Mouse (Mus musculus) MEL (cell line): ENCODE results near the gene Acsl5. TPM values are rescaled to one million over a fixed set of nuclear protein-coding genes. Genes with fewer than 3 reads are reported as not detected.
A peak's percentile ranks its signal among the peaks of the same experiment; 100 is the strongest.

Source experiments
- DNase-seq: peaks from one replicate; pipeline ENCODE4 v3.0.0; 2011; ENCODE audit warnings: low read depth, low spot score
- H3K27ac ChIP-seq: 2 replicates; pipeline ENCODE4 v1.5.1; 2012; ENCODE audit warnings: low read depth, mild to moderate bottlenecking, control low read depth, low read length, moderate library complexity; ENCODE audit not compliant: control insufficient read depth
- H3K27me3 ChIP-seq, 2 experiments: fragments of 150-350 bp in 1 of 2; sonication (generic) in 1 of 2; 2 replicates each; pipeline ENCODE4 v1.6.1; 2012; ENCODE audit warnings: low read length in 2 of 2, mild to moderate bottlenecking in 2 of 2, improper control_type of control experiment in 1 of 2, moderate library complexity in 1 of 2; ENCODE audit not compliant: insufficient read depth in 2 of 2, control insufficient read depth in 1 of 2
- H3K36me3 ChIP-seq, 2 experiments: 2 replicates each; pipeline ENCODE4 v1.6.1; 2012 to 2014; ENCODE audit warnings: low read length in 2 of 2, improper control_type of control experiment in 1 of 2, inconsistent platforms in 1 of 2, mild to moderate bottlenecking in 1 of 2; ENCODE audit not compliant: insufficient read depth in 2 of 2, control insufficient read depth in 1 of 2
- H3K4me1 ChIP-seq, 2 experiments: fragments of 150-350 bp in 1 of 2; sonication (generic) in 1 of 2; 2 replicates each; pipeline ENCODE4 v1.6.1; 2012; ENCODE audit warnings: low read length in 2 of 2, improper control_type of control experiment in 1 of 2, mild to moderate bottlenecking in 1 of 2; ENCODE audit not compliant: insufficient read depth in 2 of 2, control insufficient read depth in 1 of 2
- H3K4me3 ChIP-seq, 2 experiments: fragments of 150-350 bp in 1 of 2; sonication (generic) in 1 of 2; 2 replicates each; pipeline ENCODE4 v1.5.1; 2012; ENCODE audit warnings: low read depth in 2 of 2, low read length in 2 of 2, mild to moderate bottlenecking in 2 of 2, moderate library complexity in 2 of 2, control low read depth in 1 of 2, improper control_type of control experiment in 1 of 2; ENCODE audit not compliant: control insufficient read depth in 1 of 2, insufficient read depth in 1 of 2
- H3K79me2 ChIP-seq: 2 replicates; pipeline ENCODE4 v1.6.1; 2012; ENCODE audit warnings: mild to moderate bottlenecking, low read length, moderate library complexity; ENCODE audit not compliant: control insufficient read depth, poor library complexity, insufficient read depth
- H3K9ac ChIP-seq: 2 replicates; pipeline ENCODE4 v1.6.1; 2012; ENCODE audit warnings: low read depth, mild to moderate bottlenecking, control low read depth, low read length, moderate library complexity; ENCODE audit not compliant: control insufficient read depth, poor library complexity, severe bottlenecking
- H3K9me3 ChIP-seq: fragments of 150-350 bp; sonication (generic); replicated peaks from 2 replicates; pipeline ENCODE4 v1.6.1; 2012; ENCODE audit warnings: mild to moderate bottlenecking, low read length, improper control_type of control experiment, moderate library complexity; ENCODE audit not compliant: insufficient read depth
- BHLHE40 ChIP-seq: IDR thresholded peaks from 2 replicates; pipeline ENCODE4 v1.6.1; 2012; ENCODE audit warnings: low read depth, mild to moderate bottlenecking, inconsistent platforms, low read length, improper control_type of control experiment, borderline replicate concordance
- CHD1 ChIP-seq: IDR thresholded peaks from 2 replicates; pipeline ENCODE4 v1.6.1; 2012; ENCODE audit warnings: low read depth, mild to moderate bottlenecking, inconsistent platforms, low read length, improper control_type of control experiment
- CHD2 ChIP-seq: IDR thresholded peaks from 2 replicates; pipeline ENCODE4 v1.6.1; 2011; ENCODE audit warnings: low read length, improper control_type of control experiment
- E2F4 ChIP-seq: IDR thresholded peaks from 2 replicates; pipeline ENCODE4 v1.6.1; 2011; ENCODE audit warnings: low read depth, low read length, improper control_type of control experiment, borderline replicate concordance
- ELF1 ChIP-seq: IDR thresholded peaks from 2 replicates; pipeline ENCODE4 v1.6.1; 2014; ENCODE audit warnings: low read depth, mild to moderate bottlenecking, inconsistent platforms, low read length, improper control_type of control experiment, moderate library complexity
- EP300 ChIP-seq, 2 experiments: IDR thresholded peaks; 2 replicates each; pipeline ENCODE4 v1.6.1; 2011; ENCODE audit warnings: improper control_type of control experiment in 2 of 2, low read length in 2 of 2, low read depth in 1 of 2, mild to moderate bottlenecking in 1 of 2
- HCFC1 ChIP-seq: IDR thresholded peaks from 2 replicates; pipeline ENCODE4 v1.6.1; 2012; ENCODE audit warnings: low read depth, mild to moderate bottlenecking, inconsistent platforms, low read length, improper control_type of control experiment, moderate library complexity
- JUND ChIP-seq: IDR thresholded peaks from 2 replicates; pipeline ENCODE4 v1.6.1; 2011; ENCODE audit warnings: low read depth, mild to moderate bottlenecking, improper control_type of control experiment, low read length
- KAT2A ChIP-seq: conservative IDR thresholded peaks from 2 replicates; pipeline ENCODE4 v1.6.1; 2012; ENCODE audit warnings: low read depth, low read length, improper control_type of control experiment, inconsistent platforms
- MAX ChIP-seq: IDR thresholded peaks from 2 replicates; pipeline ENCODE4 v1.6.1; 2011; ENCODE audit warnings: low read length, improper control_type of control experiment
- MAZ ChIP-seq: IDR thresholded peaks from 2 replicates; pipeline ENCODE4 v1.6.1; 2012; ENCODE audit warnings: low read depth, mild to moderate bottlenecking, inconsistent platforms, low read length, improper control_type of control experiment
- MEF2A ChIP-seq: IDR thresholded peaks from 2 replicates; pipeline ENCODE4 v1.6.1; 2014; ENCODE audit warnings: low read depth, mild to moderate bottlenecking, inconsistent platforms, low read length, improper control_type of control experiment; ENCODE audit not compliant: poor library complexity, insufficient replicate concordance, severe bottlenecking; ENCODE audit errors: extremely low read depth
- MYB ChIP-seq: IDR thresholded peaks from 2 replicates; pipeline ENCODE4 v1.6.1; 2011; ENCODE audit warnings: mild to moderate bottlenecking, low read depth, low read length, improper control_type of control experiment
- MYC ChIP-seq: IDR thresholded peaks from 2 replicates; pipeline ENCODE4 v1.6.1; 2011; ENCODE audit warnings: low read depth, mild to moderate bottlenecking, low read length, improper control_type of control experiment, moderate library complexity
- POLR2AphosphoS5 ChIP-seq: IDR thresholded peaks from 2 replicates; pipeline ENCODE4 v1.6.1; 2012; ENCODE audit warnings: low read depth, borderline replicate concordance, mild to moderate bottlenecking, inconsistent platforms, low read length, moderate library complexity, mixed read lengths
- RAD21 ChIP-seq: IDR thresholded peaks from 2 replicates; pipeline ENCODE4 v1.6.1; 2011; ENCODE audit warnings: mild to moderate bottlenecking, low read depth, low read length, improper control_type of control experiment
- RCOR1 ChIP-seq: IDR thresholded peaks from 2 replicates; pipeline ENCODE4 v1.6.1; 2012; ENCODE audit warnings: low read depth, mild to moderate bottlenecking, inconsistent platforms, low read length, improper control_type of control experiment
- SIN3A ChIP-seq: IDR thresholded peaks from 2 replicates; pipeline ENCODE4 v1.6.1; 2012; ENCODE audit warnings: low read length, improper control_type of control experiment, inconsistent platforms
- SMC3 ChIP-seq: IDR thresholded peaks from 2 replicates; pipeline ENCODE4 v1.6.1; 2011; ENCODE audit warnings: low read depth, low read length, improper control_type of control experiment
- TAL1 ChIP-seq: IDR thresholded peaks from 2 replicates; pipeline ENCODE4 v1.6.1; 2012; ENCODE audit warnings: mild to moderate bottlenecking, inconsistent platforms, low read length, moderate library complexity, mixed read lengths
- TBP ChIP-seq: IDR thresholded peaks from 2 replicates; pipeline ENCODE4 v1.8.0; 2011; ENCODE audit warnings: low read depth, low read length, improper control_type of control experiment
- TCF12 ChIP-seq: IDR thresholded peaks from 2 replicates; pipeline ENCODE4 v1.6.1; 2014; ENCODE audit warnings: low read depth, mild to moderate bottlenecking, inconsistent platforms, low read length, improper control_type of control experiment, moderate library complexity
- UBTF ChIP-seq: IDR thresholded peaks from 2 replicates; pipeline ENCODE4 v1.6.1; 2012; ENCODE audit warnings: low read depth, mild to moderate bottlenecking, inconsistent platforms, low read length, improper control_type of control experiment, moderate library complexity, borderline replicate concordance; ENCODE audit not compliant: insufficient read depth
- USF1 ChIP-seq: IDR thresholded peaks from 2 replicates; pipeline ENCODE4 v1.6.1; 2014; ENCODE audit warnings: low read depth, mild to moderate bottlenecking, inconsistent platforms, low read length, improper control_type of control experiment, moderate library complexity
- USF2 ChIP-seq, 2 experiments: IDR thresholded peaks; 2 replicates each; pipeline ENCODE4 v1.6.1; 2011 to 2012; ENCODE audit warnings: improper control_type of control experiment in 2 of 2, low read length in 2 of 2, borderline replicate concordance in 1 of 2, inconsistent platforms in 1 of 2, low read depth in 1 of 2, mild to moderate bottlenecking in 1 of 2; ENCODE audit not compliant: insufficient read depth in 1 of 2
- ZC3H11A ChIP-seq: IDR thresholded peaks from 2 replicates; pipeline ENCODE4 v1.6.1; 2012; ENCODE audit warnings: low read depth, mild to moderate bottlenecking, inconsistent platforms, low read length, improper control_type of control experiment
- ZKSCAN1 ChIP-seq: IDR thresholded peaks from 2 replicates; pipeline ENCODE4 v1.6.1; 2012; ENCODE audit warnings: low read depth, mild to moderate bottlenecking, inconsistent platforms, low read length, improper control_type of control experiment, moderate library complexity
- ZMIZ1 ChIP-seq: IDR thresholded peaks from 2 replicates; pipeline ENCODE4 v1.6.1; 2012; ENCODE audit warnings: low read depth, mild to moderate bottlenecking, inconsistent platforms, low read length, improper control_type of control experiment, moderate library complexity
- ZNF384 ChIP-seq: IDR thresholded peaks from 2 replicates; pipeline ENCODE4 v1.6.1; 2012; ENCODE audit warnings: low read depth, mild to moderate bottlenecking, inconsistent platforms, low read length, improper control_type of control experiment
- polyA plus RNA-seq, 2 experiments: library from polyadenylated mRNA; stranded (reverse) in 1 of 2; unstranded in 1 of 2; fragments of >175 nt in 1 of 2; fragments of >200 nt in 1 of 2; gene quantifications; 2 replicates each; pipeline versions ENCODE4 v1.2.1 to v1.2.4; 2012; ENCODE audit warnings: low replicate concordance in 2 of 2, low read depth in 1 of 2; ENCODE audit not compliant: insufficient read length in 2 of 2, insufficient read depth in 1 of 2, missing spikeins in 1 of 2
- total RNA-seq: library from RNA; depleted of rRNA; stranded (reverse); fragments of 300-350 nt; gene quantifications from 2 replicates; pipeline ENCODE4 v1.2.3, GENCODE M21; 2012

The Acsl5 gene
- total and polyA plus RNA-seq, 3 experiments: 223 to 318 TPM; not detected in 1

GRCm38 (mm10) chr19:55256156-55256555 is 4.4 kb downstream of the Acsl5 start:
- H3K9me3 ChIP-seq: no peaks in the 10 kb centered on the region
- H3K27me3 ChIP-seq: no peaks in the 10 kb centered on the region
- peak; percentile 34 for DNase-seq
- TF ChIP-seq CHD1: 0 out of 2 replicates have a peak, but pooled peaks have one; percentile 15
- TF ChIP-seq USF1: no peak
- H3K36me3 ChIP-seq: peaks cover 6 to 56% of the 10 kb centered on the region in 2 experiments
- peak overlapping the region; percentile 5; the same call in 1 of the 2 replicates for H3K9ac ChIP-seq
- H3K4me3 ChIP-seq: no peak overlapping the region
- peaks cover 41 to 48% of the 10 kb centered on the region in 2 experiments for H3K4me1 ChIP-seq
- H3K27ac ChIP-seq: no peak overlapping the region
- H3K79me2 ChIP-seq: peaks cover 64% of the 10 kb centered on the region

- Histone ChIP-seq H3K4me3 (no peak overlapping the region), H3K36me3 (peaks cover 18 to 45% of the 10 kb centered on the region in 2 experiments), H3K9me3 (no peaks in the 10 kb centered on the region), H3K27ac (peak overlapping the region; percentile 73), H3K79me2 (peaks cover 80% of the 10 kb centered on the region), H3K4me1 (peaks cover 31 to 35% of the 10 kb centered on the region in 2 experiments), H3K27me3 (no peaks in the 10 kb centered on the region), H3K9ac (peak overlapping the region; percentile 29)
- peak; percentile 76 for DNase-seq
- no peak for TF ChIP-seq HCFC1
- TF ChIP-seq ZNF384: no peak
- TF ChIP-seq ZMIZ1: no peak
- TF ChIP-seq EP300 (IDR thresholded peaks at IDR 0.05; ENCODE audit: low read depth in 1 of 2, low read length in 2 of 2): peak in 1 of 2 experiments; percentile 77; a peak in 1 of 4 replicates
- TF ChIP-seq JUND: no peak
- TF ChIP-seq KAT2A: peak; percentile 35; the same call in 1 of the 2 replicates
- peak; percentile 67; the same call in 1 of the 2 replicates for TF ChIP-seq TCF12
- peak; percentile 16; the same call in 1 of the 2 replicates for TF ChIP-seq BHLHE40
- TF ChIP-seq CHD1: no peak
- TF ChIP-seq POLR2AphosphoS5: no peak
- peak; percentile 44; the same call in 1 of the 2 replicates for TF ChIP-seq USF1
- TF ChIP-seq ELF1: no peak; the same call in 1 of the 2 replicates
- no peak for TF ChIP-seq CHD2
- TF ChIP-seq E2F4: no peak
- no peak for TF ChIP-seq MYB
- TF ChIP-seq ZKSCAN1: no peak
- 0 out of 4 replicates have a peak, but pooled peaks of 1 of the 2 experiments have one; percentile 16 for TF ChIP-seq USF2 (IDR thresholded peaks at IDR 0.05; ENCODE audit: borderline replicate concordance in 1 of 2, insufficient read depth in 1 of 2, low read depth in 1 of 2, low read length in 2 of 2)
- 0 out of 2 replicates have a peak, but pooled peaks have one; percentile 42 for TF ChIP-seq SIN3A
- TF ChIP-seq TAL1: no peak
- no peak for TF ChIP-seq RAD21
- TF ChIP-seq MEF2A: no peak
- TF ChIP-seq MAZ: no peak
- no peak for TF ChIP-seq UBTF
- TF ChIP-seq TBP: no peak
- peak; percentile 83 for TF ChIP-seq RCOR1
- no peak for TF ChIP-seq SMC3
- no peak for TF ChIP-seq MYC
- no peak for TF ChIP-seq ZC3H11A
- TF ChIP-seq MAX: no peak
These were observed 6.1 kb downstream of the Acsl5 start for GRCm38 (mm10) chr19:55257656-55258375.
